Mouse (Mus musculus) common myeloid progenitor, adult 5-6 weeks (primary cell): ENCODE data around the gene Plac8. TPM values are rescaled to one million over a fixed set of nuclear protein-coding genes. Genes with fewer than 3 reads are reported as not detected.
A peak's percentile ranks its signal among the peaks of the same experiment; 100 is the strongest.

Experiments
- ATAC-seq: replicated peaks from 2 replicates; pipeline ENCODE4 v1.8.0; 2016; ENCODE audit warnings: low read depth, mild to moderate bottlenecking, moderate TSS enrichment, inconsistent platforms; ENCODE audit not compliant: poor library complexity, severe bottlenecking
- total RNA-seq: library from RNA; stranded (forward); fragments of 200-1000, 187-1606 nt; gene quantifications from 2 replicates; pipeline ENCODE4 v1.2.3, GENCODE M21; 2017

The Plac8 gene
- total RNA-seq: 1,717 and 2,144 TPM in 2 replicates

- ATAC-seq: peak; percentile 67
Observed at GRCm38 (mm10) chr5:100572069-100572468, at the start of gene Plac8. Gene Plac8, minus strand, starts transcription at chr5:100572245.

GRCm38 (mm10) chr5:100620952-100621351 lies 48.9 kb upstream of the Plac8 start:
- ATAC-seq: peak; percentile 10; the same call in 1 of the 2 replicates

GRCm38 (mm10) chr5:100619586-100620275 lies 47.7 kb upstream of the Plac8 start:
- ATAC-seq: no peak

- ATAC-seq: peak; percentile 83
Observed at GRCm38 (mm10) chr5:100613896-100614768, 42.1 kb upstream of the Plac8 start.

- ATAC-seq: peak; percentile 79
Observed at GRCm38 (mm10) chr5:100607868-100608267, 35.8 kb upstream of the Plac8 start.

- ATAC-seq: no peak
Observed at GRCm38 (mm10) chr5:100607090-100607762, 35.2 kb upstream of the Plac8 start.

GRCm38 (mm10) chr5:100605828-100606229 lies 33.8 kb upstream of the Plac8 start:
- no peak for ATAC-seq

GRCm38 (mm10) chr5:100604061-100604460 lies 32.0 kb upstream of the Plac8 start:
- ATAC-seq: peak; percentile 48; the same call in 1 of the 2 replicates

- peak; percentile 43 for ATAC-seq
Observed at GRCm38 (mm10) chr5:100601864-100602263, 29.8 kb upstream of the Plac8 start.

GRCm38 (mm10) chr5:100598961-100599463 lies 27.0 kb upstream of the Plac8 start:
- no peak for ATAC-seq

GRCm38 (mm10) chr5:100597886-100598485 lies 25.9 kb upstream of the Plac8 start:
- ATAC-seq: peak; percentile 78

GRCm38 (mm10) chr5:100595999-100596398 lies 24.0 kb upstream of the Plac8 start:
- no peak for ATAC-seq

GRCm38 (mm10) chr5:100594803-100595467 lies 22.9 kb upstream of the Plac8 start:
- no peak for ATAC-seq

- peak; percentile 48; the same call in 1 of the 2 replicates for ATAC-seq
Observed at GRCm38 (mm10) chr5:100590505-100590904, 18.5 kb upstream of the Plac8 start.

GRCm38 (mm10) chr5:100587626-100588025 lies 15.6 kb upstream of the Plac8 start:
- ATAC-seq: no peak

GRCm38 (mm10) chr5:100587136-100587535 lies 15.1 kb upstream of the Plac8 start:
- ATAC-seq: no peak

GRCm38 (mm10) chr5:100585657-100586056 lies 13.6 kb upstream of the Plac8 start:
- ATAC-seq: 0 out of 2 replicates have a peak, but pooled peaks have one; percentile 10

- peak; percentile 84 for ATAC-seq
Observed at GRCm38 (mm10) chr5:100585206-100585644, 13.2 kb upstream of the Plac8 start.

- no peak for ATAC-seq
Observed at GRCm38 (mm10) chr5:100583066-100583465, 11.0 kb upstream of the Plac8 start.
